Mouse (Mus musculus) midbrain, embryonic 14.5 days (tissue): ENCODE measurements around the gene Cbx6. TPM values are rescaled to one million over a fixed set of nuclear protein-coding genes. Genes with fewer than 3 reads are reported as not detected.
A peak's percentile ranks its signal among the peaks of the same experiment; 100 is the strongest.

ENCODE experiments used
- ATAC-seq: fragments of 200-750 bp; cut with Nextera tagmentation; 2 replicates; pipeline ENCODE4 v1.8.0; 2017; ENCODE audit warnings: moderate number of reproducible peaks, moderate library complexity; ENCODE audit not compliant: low FRiP score, low TSS enrichment
- DNase-seq: peaks from one replicate; pipeline ENCODE4 v3.0.0-alpha.2; 2015
- H3K27ac ChIP-seq: fragments of 300-500 bp; sonication (generic); replicated peaks from 2 replicates; pipeline ENCODE4 v1.5.1; 2014; ENCODE audit warnings: mild to moderate bottlenecking, low read depth, low read length, moderate library complexity
- H3K27me3 ChIP-seq: fragments of 300-500 bp; sonication (generic); 2 replicates; pipeline ENCODE4 v1.6.1; 2014; ENCODE audit warnings: low read length, control low read depth, mixed read lengths; ENCODE audit not compliant: control insufficient read depth, insufficient read depth
- H3K36me3 ChIP-seq: fragments of 300-500 bp; sonication (generic); 2 replicates; pipeline ENCODE4 v1.6.1; 2014; ENCODE audit warnings: low read length, control low read depth; ENCODE audit not compliant: control insufficient read depth, insufficient read depth
- H3K4me1 ChIP-seq: fragments of 300-500 bp; sonication (generic); 2 replicates; pipeline ENCODE4 v1.6.1; 2014; ENCODE audit warnings: mild to moderate bottlenecking, antibody characterized with exemption, low read length, control low read depth; ENCODE audit not compliant: control insufficient read depth, insufficient read depth
- H3K4me2 ChIP-seq: fragments of 300-500 bp; sonication (generic); 2 replicates; pipeline ENCODE4 v1.6.1; 2014; ENCODE audit warnings: mild to moderate bottlenecking, low read length, moderate library complexity
- H3K4me3 ChIP-seq: fragments of 300-500 bp; sonication (generic); replicated peaks from 2 replicates; pipeline ENCODE4 v1.5.1; 2014; ENCODE audit warnings: low read depth, low read length
- H3K9ac ChIP-seq: fragments of 300-500 bp; sonication (generic); replicated peaks from 2 replicates; pipeline ENCODE4 v1.6.1; 2014; ENCODE audit warnings: mild to moderate bottlenecking, low read length, moderate library complexity
- H3K9me3 ChIP-seq: fragments of 300-500 bp; sonication (generic); 2 replicates; pipeline ENCODE4 v1.6.1; 2016; ENCODE audit warnings: low read length, control low read depth, mixed read lengths; ENCODE audit not compliant: control insufficient read depth
- WGBS: fragments of 180-500 bp; shearing (Covaris S2); extraction: QIAGEN DNeasy Blood & Tissue Kit; methylation state at CpG from one replicate; pipeline ENCODE4 v1.1.7; 2014; 5-methylcytosine and 5-hydroxymethylcytosine counted together
- polyA plus RNA-seq: library from polyadenylated mRNA; unstranded; fragments of >200 nt; fragmentation: Nextera tagmentation; extraction: Ambion mirVana; gene quantifications from 2 replicates; pipeline ENCODE4 v1.2.1, GENCODE M21; 2014

The Cbx6 gene
- polyA plus RNA-seq, 1 experiment from 2014 or later, result 46.7 TPM

DNA sequence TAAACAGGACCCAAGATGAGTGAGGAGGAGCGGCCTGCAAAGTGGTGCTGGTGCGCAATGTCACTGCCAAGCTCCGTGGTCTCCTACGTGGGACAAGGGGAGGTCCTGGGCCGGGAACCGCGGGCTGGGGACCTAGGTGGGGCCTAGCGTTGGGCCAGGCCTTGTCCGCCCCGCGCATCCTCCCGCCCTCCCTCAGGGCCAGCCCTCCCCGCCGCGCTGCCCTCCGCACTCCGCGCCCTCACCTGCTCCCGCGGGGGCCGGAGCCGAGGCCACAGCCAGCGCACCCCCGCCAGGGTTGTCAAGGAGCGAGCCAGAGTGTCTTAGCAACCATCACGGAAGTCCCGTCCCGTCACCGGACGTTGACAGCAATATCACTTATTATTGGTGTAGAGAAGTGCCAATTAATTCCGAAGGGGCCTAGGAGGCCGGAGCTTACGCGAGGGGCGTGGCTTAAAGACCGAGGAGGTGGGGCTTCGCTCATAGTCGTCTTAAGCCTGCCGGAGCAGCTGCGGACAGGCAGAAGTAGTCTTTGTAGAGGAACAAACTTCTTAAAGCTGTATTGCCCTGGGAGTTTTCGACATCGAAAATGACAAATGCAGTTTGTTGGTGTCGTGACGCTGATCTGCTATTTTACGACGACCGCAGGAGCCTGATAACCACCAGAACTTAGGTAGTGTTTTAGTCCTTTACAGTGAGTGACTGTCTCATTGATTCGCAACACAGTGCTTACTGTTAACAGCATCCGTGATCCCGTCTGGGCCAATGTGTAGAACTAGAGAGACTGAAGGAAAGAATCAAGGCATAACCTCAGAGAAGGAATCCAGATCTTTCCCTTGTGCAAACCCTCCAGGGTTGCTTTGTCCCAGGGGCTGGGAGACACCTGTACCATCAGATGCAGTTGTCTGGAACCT, 60.1 kb downstream of the Cbx6 start:
- Histone ChIP-seq H3K36me3 (no peaks in the 10 kb centered on the region), H3K4me2 (peak overlapping the region; percentile 67), H3K4me1 (peaks cover 13% of the 10 kb centered on the region), H3K9me3 (no peaks in the 10 kb centered on the region), H3K27me3 (no peaks in the 10 kb centered on the region), H3K9ac (peak overlapping the region; percentile 85), H3K27ac (peak overlapping the region; percentile 58), H3K4me3 (peak overlapping the region; percentile 69)
- WGBS, result under 1% methylated on average over 48 of the region's 50 CpGs
- ATAC-seq (peak; percentile 97), DNase-seq (peak; percentile 99)

Other genes with a start within 250 kb of the Cbx6 start
- 0.38 and 0.75 TPM in 2 replicates for gene Dmc1, start 229.6 kb downstream of the Cbx6 start, polyA plus RNA-seq
- gene Fam227a, start 175.7 kb downstream of the Cbx6 start, polyA plus RNA-seq, result 6.9 TPM in 2 replicates
- gene Cby1, start 175.5 kb downstream of the Cbx6 start, polyA plus RNA-seq, result 84.2 and 89.7 TPM in 2 replicates
- 237 and 259 TPM in 2 replicates for gene Tomm22, start 163.8 kb downstream of the Cbx6 start, polyA plus RNA-seq
- gene Josd1, start 146.8 kb downstream of the Cbx6 start, polyA plus RNA-seq, result 16.2 and 23.9 TPM in 2 replicates
- gene Gtpbp1, start 143.8 kb downstream of the Cbx6 start, polyA plus RNA-seq, result 42.5 and 49.5 TPM in 2 replicates
- gene Sun2, start 92.2 kb downstream of the Cbx6 start, polyA plus RNA-seq, result 7.2 and 7.8 TPM in 2 replicates
- 77.8 and 83.8 TPM in 2 replicates for gene Dnal4, start 56.8 kb downstream of the Cbx6 start, polyA plus RNA-seq
- 17.8 and 42.5 TPM in 2 replicates for gene Nptxr, start 29.9 kb downstream of the Cbx6 start, polyA plus RNA-seq
- 0.26 TPM in 1 of 2 replicates, not detected in the other for gene Npcd, start 451 bp downstream of the Cbx6 start, polyA plus RNA-seq
- gene Apobec3, start 57.0 kb upstream of the Cbx6 start, polyA plus RNA-seq, result 0.92 and 5.0 TPM in 2 replicates
- gene Cbx7, start 136.4 kb upstream of the Cbx6 start, polyA plus RNA-seq, result 4.4 TPM in 2 replicates
- gene Pdgfb, start 180.3 kb upstream of the Cbx6 start, polyA plus RNA-seq, result 4.7 and 5.1 TPM in 2 replicates